Mouse (Mus musculus) E14TG2a.4 (cell line): ENCODE data around the gene March7.

Experiments
- CTCF ChIP-seq: conservative IDR thresholded peaks from 2 replicates; pipeline ENCODE4 v1.5.1; 2014; ENCODE audit warnings: low read length
- NANOG ChIP-seq: IDR thresholded peaks from 2 replicates; pipeline ENCODE4 v1.6.1; 2014; ENCODE audit warnings: borderline replicate concordance, low read length, mixed read lengths

GRCm38 (mm10) chr2:60283208-60283750 lies 73.6 kb downstream of the March7 start:
- TF ChIP-seq CTCF (no peak), NANOG (no peak)
